Mouse (Mus musculus): ENCODE data around the gene Fam193a.

DNA sequence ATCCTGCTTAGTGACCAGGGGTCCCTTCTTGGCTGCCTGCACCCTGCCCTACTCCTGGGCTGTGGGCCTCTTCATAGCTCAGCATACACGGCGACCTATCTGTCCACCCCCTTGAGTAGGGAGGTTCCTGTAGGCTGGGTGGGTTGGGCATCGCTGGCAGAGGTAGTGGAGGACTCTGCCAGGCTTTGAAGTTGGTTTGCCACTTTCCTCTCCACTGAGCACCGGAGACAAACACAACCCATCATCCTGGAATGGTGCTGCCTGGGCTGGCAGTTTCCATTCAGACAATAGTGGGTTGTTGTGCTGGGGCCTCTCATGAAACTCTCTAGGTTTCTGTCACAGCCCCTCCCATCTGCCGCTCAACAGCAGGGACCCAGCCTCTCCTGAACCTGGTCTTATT lies 160.4 kb downstream of the Fam193a start:
- TF ChIP-seq CTCF (IDR thresholded peaks at IDR 0.05; ENCODE audit: borderline replicate concordance, control insufficient read depth, extremely low read depth, insufficient read depth, low read length, poor library complexity) (no peak), POLR2A (IDR thresholded peaks at IDR 0.05; ENCODE audit: control insufficient read depth, extremely low read depth, insufficient read depth, low read length, poor library complexity) (no peak)

Measured in thymus, adult 2 months (tissue).